Mouse (Mus musculus) MEL (cell line): ENCODE measurements around the gene Men1. TPM values are rescaled to one million over a fixed set of nuclear protein-coding genes. Genes with fewer than 3 reads are reported as not detected.
A peak's percentile ranks its signal among the peaks of the same experiment; 100 is the strongest.

Experiments used
- DNase-seq: peaks from one replicate; pipeline ENCODE4 v3.0.0; 2011; ENCODE audit warnings: low read depth, low spot score
- H3K27ac ChIP-seq: 2 replicates; pipeline ENCODE4 v1.5.1; 2012; ENCODE audit warnings: low read depth, mild to moderate bottlenecking, control low read depth, low read length, moderate library complexity; ENCODE audit not compliant: control insufficient read depth
- H3K27me3 ChIP-seq, 2 experiments: fragments of 150-350 bp in 1 of 2; sonication (generic) in 1 of 2; 2 replicates each; pipeline ENCODE4 v1.6.1; 2012; ENCODE audit warnings: low read length in 2 of 2, mild to moderate bottlenecking in 2 of 2, improper control_type of control experiment in 1 of 2, moderate library complexity in 1 of 2; ENCODE audit not compliant: insufficient read depth in 2 of 2, control insufficient read depth in 1 of 2
- H3K36me3 ChIP-seq, 2 experiments: 2 replicates each; pipeline ENCODE4 v1.6.1; 2012 to 2014; ENCODE audit warnings: low read length in 2 of 2, improper control_type of control experiment in 1 of 2, inconsistent platforms in 1 of 2, mild to moderate bottlenecking in 1 of 2; ENCODE audit not compliant: insufficient read depth in 2 of 2, control insufficient read depth in 1 of 2
- H3K4me1 ChIP-seq, 2 experiments: fragments of 150-350 bp in 1 of 2; sonication (generic) in 1 of 2; 2 replicates each; pipeline ENCODE4 v1.6.1; 2012; ENCODE audit warnings: low read length in 2 of 2, improper control_type of control experiment in 1 of 2, mild to moderate bottlenecking in 1 of 2; ENCODE audit not compliant: insufficient read depth in 2 of 2, control insufficient read depth in 1 of 2
- H3K4me3 ChIP-seq, 2 experiments: fragments of 150-350 bp in 1 of 2; sonication (generic) in 1 of 2; 2 replicates each; pipeline ENCODE4 v1.5.1; 2012; ENCODE audit warnings: low read depth in 2 of 2, low read length in 2 of 2, mild to moderate bottlenecking in 2 of 2, moderate library complexity in 2 of 2, control low read depth in 1 of 2, improper control_type of control experiment in 1 of 2; ENCODE audit not compliant: control insufficient read depth in 1 of 2, insufficient read depth in 1 of 2
- H3K79me2 ChIP-seq: 2 replicates; pipeline ENCODE4 v1.6.1; 2012; ENCODE audit warnings: mild to moderate bottlenecking, low read length, moderate library complexity; ENCODE audit not compliant: control insufficient read depth, poor library complexity, insufficient read depth
- H3K9ac ChIP-seq: 2 replicates; pipeline ENCODE4 v1.6.1; 2012; ENCODE audit warnings: low read depth, mild to moderate bottlenecking, control low read depth, low read length, moderate library complexity; ENCODE audit not compliant: control insufficient read depth, poor library complexity, severe bottlenecking
- H3K9me3 ChIP-seq: fragments of 150-350 bp; sonication (generic); replicated peaks from 2 replicates; pipeline ENCODE4 v1.6.1; 2012; ENCODE audit warnings: mild to moderate bottlenecking, low read length, improper control_type of control experiment, moderate library complexity; ENCODE audit not compliant: insufficient read depth
- BHLHE40 ChIP-seq: IDR thresholded peaks from 2 replicates; pipeline ENCODE4 v1.6.1; 2012; ENCODE audit warnings: low read depth, mild to moderate bottlenecking, inconsistent platforms, low read length, improper control_type of control experiment, borderline replicate concordance
- CHD1 ChIP-seq: IDR thresholded peaks from 2 replicates; pipeline ENCODE4 v1.6.1; 2012; ENCODE audit warnings: low read depth, mild to moderate bottlenecking, inconsistent platforms, low read length, improper control_type of control experiment
- E2F4 ChIP-seq: IDR thresholded peaks from 2 replicates; pipeline ENCODE4 v1.6.1; 2011; ENCODE audit warnings: low read depth, low read length, improper control_type of control experiment, borderline replicate concordance
- ELF1 ChIP-seq: IDR thresholded peaks from 2 replicates; pipeline ENCODE4 v1.6.1; 2014; ENCODE audit warnings: low read depth, mild to moderate bottlenecking, inconsistent platforms, low read length, improper control_type of control experiment, moderate library complexity
- EP300 ChIP-seq, 2 experiments: IDR thresholded peaks; 2 replicates each; pipeline ENCODE4 v1.6.1; 2011; ENCODE audit warnings: improper control_type of control experiment in 2 of 2, low read length in 2 of 2, low read depth in 1 of 2, mild to moderate bottlenecking in 1 of 2
- ETS1 ChIP-seq: IDR thresholded peaks from 2 replicates; pipeline ENCODE4 v1.6.1; 2012; ENCODE audit warnings: low read depth, mild to moderate bottlenecking, inconsistent platforms, low read length, improper control_type of control experiment, moderate library complexity
- GABPA ChIP-seq: IDR thresholded peaks from 2 replicates; pipeline ENCODE4 v1.6.1; 2012; ENCODE audit warnings: low read depth, mild to moderate bottlenecking, inconsistent platforms, low read length, improper control_type of control experiment, moderate library complexity
- GATA1 ChIP-seq: IDR thresholded peaks from 2 replicates; pipeline ENCODE4 v1.6.1; 2011; ENCODE audit warnings: low read depth, low read length, improper control_type of control experiment
- JUND ChIP-seq: IDR thresholded peaks from 2 replicates; pipeline ENCODE4 v1.6.1; 2011; ENCODE audit warnings: low read depth, mild to moderate bottlenecking, improper control_type of control experiment, low read length
- KAT2A ChIP-seq: conservative IDR thresholded peaks from 2 replicates; pipeline ENCODE4 v1.6.1; 2012; ENCODE audit warnings: low read depth, low read length, improper control_type of control experiment, inconsistent platforms
- MAFK ChIP-seq: IDR thresholded peaks from 2 replicates; pipeline ENCODE4 v1.6.1; 2011; ENCODE audit warnings: low read depth, mild to moderate bottlenecking, low read length, improper control_type of control experiment, borderline replicate concordance
- MAZ ChIP-seq: IDR thresholded peaks from 2 replicates; pipeline ENCODE4 v1.6.1; 2012; ENCODE audit warnings: low read depth, mild to moderate bottlenecking, inconsistent platforms, low read length, improper control_type of control experiment
- MEF2A ChIP-seq: IDR thresholded peaks from 2 replicates; pipeline ENCODE4 v1.6.1; 2014; ENCODE audit warnings: low read depth, mild to moderate bottlenecking, inconsistent platforms, low read length, improper control_type of control experiment; ENCODE audit not compliant: poor library complexity, insufficient replicate concordance, severe bottlenecking; ENCODE audit errors: extremely low read depth
- MXI1 ChIP-seq: IDR thresholded peaks from 2 replicates; pipeline ENCODE4 v1.6.1; 2011; ENCODE audit warnings: mild to moderate bottlenecking, low read depth, low read length, improper control_type of control experiment
- MYB ChIP-seq: IDR thresholded peaks from 2 replicates; pipeline ENCODE4 v1.6.1; 2011; ENCODE audit warnings: mild to moderate bottlenecking, low read depth, low read length, improper control_type of control experiment
- MYC ChIP-seq: IDR thresholded peaks from 2 replicates; pipeline ENCODE4 v1.6.1; 2011; ENCODE audit warnings: low read depth, mild to moderate bottlenecking, low read length, improper control_type of control experiment, moderate library complexity
- POLR2A ChIP-seq, 2 experiments: IDR thresholded peaks; 2 replicates each; pipeline ENCODE4 v1.6.1; 2011 to 2012; ENCODE audit warnings: low read length in 2 of 2, mild to moderate bottlenecking in 2 of 2, control low read depth in 1 of 2, improper control_type of control experiment in 1 of 2, low read depth in 1 of 2, moderate library complexity in 1 of 2; ENCODE audit not compliant: control insufficient read depth in 1 of 2, insufficient read depth in 1 of 2, poor library complexity in 1 of 2
- SIN3A ChIP-seq: IDR thresholded peaks from 2 replicates; pipeline ENCODE4 v1.6.1; 2012; ENCODE audit warnings: low read length, improper control_type of control experiment, inconsistent platforms
- SMC3 ChIP-seq: IDR thresholded peaks from 2 replicates; pipeline ENCODE4 v1.6.1; 2011; ENCODE audit warnings: low read depth, low read length, improper control_type of control experiment
- TBP ChIP-seq: IDR thresholded peaks from 2 replicates; pipeline ENCODE4 v1.8.0; 2011; ENCODE audit warnings: low read depth, low read length, improper control_type of control experiment
- TCF12 ChIP-seq: IDR thresholded peaks from 2 replicates; pipeline ENCODE4 v1.6.1; 2014; ENCODE audit warnings: low read depth, mild to moderate bottlenecking, inconsistent platforms, low read length, improper control_type of control experiment, moderate library complexity
- UBTF ChIP-seq: IDR thresholded peaks from 2 replicates; pipeline ENCODE4 v1.6.1; 2012; ENCODE audit warnings: low read depth, mild to moderate bottlenecking, inconsistent platforms, low read length, improper control_type of control experiment, moderate library complexity, borderline replicate concordance; ENCODE audit not compliant: insufficient read depth
- USF2 ChIP-seq, 2 experiments: IDR thresholded peaks; 2 replicates each; pipeline ENCODE4 v1.6.1; 2011 to 2012; ENCODE audit warnings: improper control_type of control experiment in 2 of 2, low read length in 2 of 2, borderline replicate concordance in 1 of 2, inconsistent platforms in 1 of 2, low read depth in 1 of 2, mild to moderate bottlenecking in 1 of 2; ENCODE audit not compliant: insufficient read depth in 1 of 2
- ZC3H11A ChIP-seq: IDR thresholded peaks from 2 replicates; pipeline ENCODE4 v1.6.1; 2012; ENCODE audit warnings: low read depth, mild to moderate bottlenecking, inconsistent platforms, low read length, improper control_type of control experiment
- ZMIZ1 ChIP-seq: IDR thresholded peaks from 2 replicates; pipeline ENCODE4 v1.6.1; 2012; ENCODE audit warnings: low read depth, mild to moderate bottlenecking, inconsistent platforms, low read length, improper control_type of control experiment, moderate library complexity
- polyA plus RNA-seq, 2 experiments: library from polyadenylated mRNA; stranded (reverse) in 1 of 2; unstranded in 1 of 2; fragments of >175 nt in 1 of 2; fragments of >200 nt in 1 of 2; gene quantifications; 2 replicates each; pipeline versions ENCODE4 v1.2.1 to v1.2.4; 2012; ENCODE audit warnings: low replicate concordance in 2 of 2, low read depth in 1 of 2; ENCODE audit not compliant: insufficient read length in 2 of 2, insufficient read depth in 1 of 2, missing spikeins in 1 of 2
- total RNA-seq: library from RNA; depleted of rRNA; stranded (reverse); fragments of 300-350 nt; gene quantifications from 2 replicates; pipeline ENCODE4 v1.2.3, GENCODE M21; 2012

The Men1 gene
- total and polyA plus RNA-seq, 3 experiments = 39.4 to 132 TPM; not detected in 1

- TF ChIP-seq MYB = no peak
- TF ChIP-seq, all 39 proteins: peak for 4
Observed at GRCm38 (mm10) chr19:6296551-6297210, 38.1 kb upstream of the Men1 start (continued).

- DNase-seq = peak; percentile 92
- Histone ChIP-seq H3K9ac (peak overlapping the region; percentile 16; the same call in 1 of the 2 replicates), H3K79me2 (no peaks in the 10 kb centered on the region), H3K27me3 (no peaks in the 10 kb centered on the region), H3K27ac (peak overlapping the region; percentile 77), H3K36me3 (peaks cover 6 to 54% of the 10 kb centered on the region in 2 experiments), H3K9me3 (no peaks in the 10 kb centered on the region), H3K4me3 (no peak overlapping the region), H3K4me1 (peaks cover 33 to 63% of the 10 kb centered on the region in 2 experiments)
- TF ChIP-seq MAZ (no peak), KAT2A (no peak), GABPA (peak; percentile 55; the same call in 1 of the 2 replicates), JUND (peak; percentile 88), UBTF (no peak), ETS1 (peak; percentile 100), SMC3 (no peak), BHLHE40 (peak; percentile 25; the same call in 1 of the 2 replicates), ZC3H11A (no peak), TBP (0 out of 2 replicates have a peak, but pooled peaks have one; percentile 37), POLR2A (IDR thresholded peaks at IDR 0.05; ENCODE audit: control insufficient read depth in 1 of 2, insufficient read depth in 1 of 2, low read depth in 1 of 2, low read length in 2 of 2, poor library complexity in 1 of 2) (no peak), USF2 (IDR thresholded peaks at IDR 0.05; ENCODE audit: borderline replicate concordance in 1 of 2, insufficient read depth in 1 of 2, low read depth in 1 of 2, low read length in 2 of 2) (no peak), ELF1 (0 out of 2 replicates have a peak, but pooled peaks have one; percentile 20), GATA1 (peak; percentile 33; the same call in 1 of the 2 replicates), SIN3A (peak; percentile 87), TCF12 (peak; percentile 64), EP300 (IDR thresholded peaks at IDR 0.05; ENCODE audit: low read depth in 1 of 2, low read length in 2 of 2) (peak; percentile 80 to 81), MXI1 (peak; percentile 50; the same call in 1 of the 2 replicates), CHD1 (no peak), E2F4 (no peak), MEF2A (no peak), MYB (no peak), ZMIZ1 (no peak), MYC (peak; percentile 61; the same call in 1 of the 2 replicates), MAFK (peak; percentile 84)
Observed at GRCm38 (mm10) chr19:6297641-6298040, 37.1 kb upstream of the Men1 start.
